Mouse (Mus musculus) v-Abl transformed pro-B cells (cell line): Measurements from ENCODE around the gene Cldnd1.

Source experiments
- in situ Hi-C, 2 experiments: fragments of 400-800 bp; cut with MboI; formaldehyde crosslinking; loops; one replicate each; pipeline ENCODE4 v1.15.1; 2025; ENCODE audit not compliant: unreplicated experiment in 2 of 2

Gene Cldnd1

DNA sequence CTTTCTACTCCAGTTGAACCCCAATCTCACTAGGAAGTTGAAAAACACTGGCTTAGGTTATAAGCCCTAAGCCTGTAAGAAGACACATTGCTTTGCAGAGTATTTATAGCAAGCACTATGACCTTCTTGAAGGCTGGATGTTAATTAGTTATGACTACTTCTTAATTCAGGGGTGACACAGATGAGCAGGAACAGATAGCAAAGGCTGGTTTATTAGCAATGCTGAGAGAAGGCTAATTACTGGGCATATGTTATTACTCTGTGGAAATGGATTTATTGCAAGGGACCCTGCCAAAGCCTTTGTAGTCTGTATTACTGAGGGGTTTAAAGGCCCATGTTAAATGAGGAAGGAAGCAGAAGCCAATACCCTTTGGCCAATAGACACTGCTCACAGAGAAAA is 22.7 kb upstream of the Cldnd1 start:
- in situ Hi-C loops = no loop called here

DNA sequence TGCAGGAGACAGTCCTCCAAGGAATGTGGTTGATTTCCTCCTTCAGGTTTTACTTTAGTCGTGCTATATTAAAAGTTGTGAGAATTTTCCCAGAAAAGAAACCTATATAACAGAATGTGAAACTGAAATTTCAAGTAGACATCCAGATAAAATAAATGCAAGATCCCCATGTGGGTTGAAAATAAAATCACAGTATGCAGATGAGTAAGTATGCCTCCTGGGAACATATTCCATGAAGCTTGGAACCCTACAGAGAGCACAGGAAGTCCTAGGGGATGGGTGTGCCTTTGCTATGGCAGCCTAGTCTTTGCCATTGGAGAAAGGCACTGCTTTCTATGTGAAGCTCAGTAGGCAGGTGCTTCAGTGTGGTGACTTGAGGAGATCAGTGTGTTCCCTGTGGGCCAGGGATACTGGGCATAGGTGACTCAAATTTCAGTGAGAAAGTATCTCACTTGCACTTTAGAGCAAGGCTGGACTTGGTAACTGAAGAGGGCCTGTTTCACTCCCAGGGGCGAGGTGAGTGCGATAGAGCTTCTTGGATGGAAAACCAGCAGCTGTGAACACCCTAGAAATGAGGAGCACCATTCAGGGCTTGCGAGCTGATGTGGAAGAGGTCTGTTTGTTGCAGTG is 20.3 kb upstream of the Cldnd1 start:
- in situ Hi-C loops = no loop called here

DNA sequence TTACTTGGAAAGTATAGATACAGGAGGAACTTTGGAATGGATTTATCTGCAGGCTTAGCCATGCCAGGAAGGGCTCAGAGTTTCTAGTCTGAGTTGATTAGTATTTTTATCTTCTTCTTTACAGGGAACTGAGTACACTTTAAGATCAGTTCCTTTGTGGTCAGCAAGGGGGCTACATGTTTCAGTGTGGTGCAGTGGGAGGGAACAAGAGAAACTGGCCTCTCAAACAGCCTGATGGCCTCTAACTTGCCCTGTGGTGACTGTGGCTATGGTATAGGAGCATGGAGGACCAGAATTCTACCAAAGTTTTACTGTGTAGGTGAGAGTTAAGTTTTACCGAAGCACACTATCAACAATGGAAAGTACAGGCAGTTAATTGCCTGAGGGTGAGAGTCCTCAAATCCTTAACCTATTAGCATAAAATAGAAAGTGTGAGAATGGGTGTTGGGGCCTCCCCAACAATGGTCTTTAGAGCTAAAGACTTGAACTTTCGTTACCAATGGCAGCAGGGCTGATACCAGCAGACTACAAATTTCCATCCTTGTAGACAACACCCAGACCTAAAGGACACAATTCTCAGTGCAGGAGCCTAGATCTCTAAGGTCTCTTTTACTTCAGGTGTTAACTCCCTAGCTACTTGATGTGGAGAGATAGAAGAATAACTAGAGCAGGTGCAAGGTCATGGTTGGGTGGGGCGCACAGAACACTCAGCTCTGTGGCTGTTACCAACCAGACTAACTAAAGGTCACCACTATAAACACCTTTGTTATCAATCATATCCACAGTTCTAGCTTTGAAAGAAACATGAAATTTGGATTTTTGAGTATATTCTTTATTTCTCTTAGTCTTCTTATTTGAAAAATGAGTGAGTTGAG is 18.9 kb upstream of the Cldnd1 start:
- in situ Hi-C loops = no loop called here

DNA sequence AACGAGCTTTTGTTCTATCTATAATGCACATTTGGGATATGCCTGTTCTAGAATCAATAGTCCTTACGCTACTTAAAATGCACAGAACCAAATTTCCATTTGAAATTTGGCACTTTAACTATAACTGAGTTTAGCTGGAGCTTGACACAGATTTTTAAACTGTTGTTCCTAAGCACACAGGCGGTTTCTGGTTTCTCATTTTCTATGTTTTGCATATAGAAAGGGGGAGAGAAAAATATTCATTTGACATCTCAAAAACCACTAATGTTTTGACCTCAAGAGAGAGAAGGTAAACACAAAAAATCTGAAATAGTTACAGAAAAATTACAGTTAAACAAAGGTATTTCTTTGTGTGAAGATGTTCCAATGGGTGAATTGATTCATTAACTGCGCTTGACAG is 18.2 kb upstream of the Cldnd1 start:
- in situ Hi-C loops = no loop called here

DNA sequence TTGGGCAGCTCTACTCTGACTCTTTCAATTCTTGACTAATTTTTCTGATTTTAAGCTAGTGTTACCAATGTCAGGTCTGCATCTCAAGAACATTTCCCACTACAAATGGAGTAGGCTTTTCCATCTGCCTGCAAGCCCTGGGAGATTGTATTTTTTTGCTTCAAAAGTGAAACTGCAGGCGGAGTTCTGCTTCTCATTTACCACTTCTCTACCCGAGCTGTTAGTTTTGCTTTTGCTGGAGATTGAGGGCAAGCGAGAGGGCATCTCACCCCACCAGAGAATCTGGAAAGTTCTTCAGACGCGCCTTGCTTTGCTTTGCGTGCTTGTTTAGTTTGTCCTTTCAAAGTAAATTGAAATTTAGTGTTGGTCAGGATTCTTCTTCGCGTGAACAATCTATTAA is 15.5 kb upstream of the Cldnd1 start:
- in situ Hi-C loops = no loop called here

DNA sequence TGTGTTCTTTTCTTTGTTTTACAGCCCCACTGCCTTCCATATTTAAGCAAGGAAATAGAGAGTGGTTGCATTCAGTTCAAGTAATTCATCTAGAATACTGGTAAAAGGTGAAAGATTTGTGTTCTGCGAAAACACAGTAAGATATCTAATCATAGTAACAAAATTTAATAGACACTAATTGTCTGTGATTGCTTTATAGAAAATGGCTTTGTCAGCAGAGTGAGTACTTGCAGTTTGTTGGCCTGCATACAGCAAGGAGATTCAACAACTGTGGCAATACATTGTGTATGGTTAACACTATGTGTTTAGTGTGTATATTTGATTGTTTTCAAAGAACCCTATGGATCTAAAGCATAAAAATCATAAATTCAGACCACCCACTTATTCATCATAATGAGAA is 14.6 kb upstream of the Cldnd1 start:
- in situ Hi-C loops = no loop called here

DNA sequence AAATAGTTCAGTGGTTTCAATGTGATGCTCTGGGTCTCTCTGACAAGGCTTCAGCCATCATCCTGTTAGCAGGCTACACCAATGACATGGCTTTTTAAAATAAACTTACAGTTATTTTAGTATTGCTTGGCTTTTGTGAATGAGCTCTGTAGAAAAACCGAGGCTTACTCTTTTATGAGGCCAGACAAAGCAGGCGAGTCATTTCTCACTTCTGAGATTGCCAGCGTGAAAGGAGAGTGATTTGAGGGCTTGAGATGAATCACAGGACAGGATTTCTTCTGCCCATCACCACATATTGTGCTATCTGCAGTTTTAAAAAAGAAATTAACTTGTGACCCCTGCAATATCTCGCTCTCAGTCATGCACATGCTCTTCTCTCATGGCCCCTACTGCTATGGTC is 12.7 kb upstream of the Cldnd1 start:
- in situ Hi-C loops = no loop called here

DNA sequence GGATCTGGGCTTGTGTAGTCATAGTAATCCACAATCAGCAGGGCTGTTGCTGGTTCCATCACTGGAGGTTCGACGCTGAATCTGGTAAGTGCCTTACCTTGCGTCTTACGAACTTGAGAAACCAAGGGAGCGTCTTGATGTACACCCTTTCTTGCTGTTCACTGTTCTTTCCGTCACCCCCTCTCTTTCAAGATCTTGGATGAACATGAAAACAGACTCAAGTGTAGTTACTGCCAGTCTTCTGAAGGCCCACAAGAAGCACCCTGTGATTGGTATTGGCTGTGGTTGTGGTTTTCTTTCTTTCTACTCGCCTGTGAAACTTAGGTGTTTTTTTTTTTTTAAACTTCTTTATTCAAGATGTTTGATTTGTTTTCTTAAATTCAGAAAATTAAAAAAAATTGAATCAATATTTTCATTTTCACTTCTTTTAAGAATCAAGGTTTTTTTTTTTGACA is 9.0 kb upstream of the Cldnd1 start, which contains the start of gene Gpr15:
Gene Gpr15 (minus strand): TSS at position 405 of the 455 bp plus-strand sequence.
- in situ Hi-C loops = no loop called here

DNA sequence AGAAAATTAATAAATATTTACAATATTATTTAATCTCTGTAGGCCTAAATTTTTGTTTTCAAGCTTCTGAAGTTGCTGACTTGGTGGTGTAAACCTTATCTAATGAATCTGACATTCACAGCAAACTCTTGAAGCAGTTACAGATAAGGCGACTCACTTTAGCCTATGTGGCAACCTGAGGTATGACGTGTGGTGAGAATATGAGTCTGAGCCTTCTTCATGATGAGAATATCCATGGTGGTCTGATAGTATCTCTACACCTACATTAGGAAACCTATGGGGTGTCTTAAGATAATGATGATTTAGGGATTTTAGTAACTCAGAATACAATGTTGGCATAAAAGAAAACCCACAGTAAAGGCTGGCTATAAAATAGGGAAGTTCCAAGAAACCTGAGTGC is 5.4 kb upstream of the Cldnd1 start:
- in situ Hi-C loops = no loop called here

DNA sequence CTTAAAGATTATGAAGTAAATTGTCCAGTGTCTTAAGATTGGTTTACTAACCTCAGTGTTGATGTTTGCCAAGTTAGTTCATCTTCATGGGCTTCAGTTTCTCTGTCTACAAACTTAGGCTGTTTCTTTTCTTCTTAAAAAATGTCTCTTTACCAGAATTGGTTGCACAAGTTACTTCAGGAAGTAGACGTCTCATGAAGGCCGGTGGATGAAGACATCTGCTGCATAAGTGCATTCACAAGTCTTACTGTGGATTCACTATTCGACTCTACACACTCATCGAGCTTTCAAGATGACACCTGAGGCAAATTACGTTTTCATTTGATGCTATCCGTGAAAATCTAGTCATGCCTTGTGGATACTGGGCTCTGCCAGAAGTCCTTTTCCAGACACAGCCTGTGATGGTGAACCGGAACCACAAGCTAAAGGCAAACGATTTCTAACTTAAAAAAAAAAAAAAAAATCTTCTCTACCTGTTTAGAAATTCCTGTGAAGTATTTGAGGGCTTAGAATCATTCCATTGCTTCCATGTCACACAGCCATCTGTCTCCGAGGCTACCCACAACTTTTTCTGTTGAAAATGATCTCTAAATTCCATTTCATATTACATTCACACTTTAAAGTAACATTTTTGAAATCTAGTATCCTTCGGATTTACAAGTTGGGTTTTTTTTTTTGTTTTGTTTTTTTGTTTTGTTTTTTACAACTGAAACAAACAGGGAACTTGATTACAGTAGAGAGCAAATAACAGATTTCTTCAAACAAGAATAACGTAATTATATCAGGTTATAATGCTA is 832 bp upstream of the Cldnd1 start:
- in situ Hi-C loops = loop anchor here (5.0 kb wide), 2 partner anchors 50 to 55 kb away; partner anchors contain the start of gene Cpox (in 1 of the 2)

DNA sequence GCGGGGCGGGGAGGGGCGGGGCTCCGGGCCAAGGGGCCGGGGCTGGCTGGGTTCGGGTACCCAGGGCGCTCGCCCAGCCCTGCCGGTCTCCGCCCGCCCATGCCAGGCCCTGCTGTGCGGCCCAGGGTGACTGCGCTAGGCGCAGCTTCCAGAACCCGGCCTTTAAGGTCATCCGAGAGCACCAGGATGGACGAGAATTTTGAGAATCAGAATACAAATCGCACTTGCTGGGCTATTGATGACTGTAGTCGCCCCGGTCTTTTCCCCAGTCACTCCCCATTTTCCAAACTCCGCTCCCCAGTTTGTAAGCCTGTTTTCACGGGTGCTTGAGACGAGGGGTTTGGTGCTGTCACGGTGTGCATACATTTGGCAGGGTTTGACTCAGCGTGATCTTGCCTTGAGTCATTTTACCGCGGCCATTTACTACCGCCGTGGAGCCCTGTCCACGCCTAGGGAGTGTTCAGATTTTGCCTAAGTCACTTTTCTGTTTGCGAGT is 514 bp downstream of the Cldnd1 start:
- in situ Hi-C loops = loop anchor here (5.0 kb wide), 2 partner anchors 51 to 56 kb away; partner anchors contain the start of gene Cpox (in 1 of the 2)

DNA sequence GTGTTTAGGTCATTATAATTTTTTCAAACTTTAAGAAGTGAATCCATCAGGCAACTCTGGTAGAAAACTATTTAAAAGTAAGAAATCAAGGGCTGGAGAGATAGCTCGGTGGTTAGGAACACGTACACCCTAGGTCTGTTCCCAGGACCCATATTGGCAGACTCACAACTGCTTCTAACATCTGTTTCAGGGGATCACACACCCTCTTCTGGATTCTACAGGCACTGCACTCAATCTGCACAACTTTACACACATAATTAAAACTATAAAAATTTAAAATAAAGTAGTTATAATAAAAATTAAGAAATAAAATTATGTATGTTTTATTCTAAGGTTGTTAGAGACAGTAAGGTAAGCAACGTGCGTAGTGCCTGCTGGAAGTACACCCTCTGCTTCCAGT is 10.5 kb downstream of the Cldnd1 start:
- in situ Hi-C loops = loop anchor here in 1 of 2 experiments (5.0 kb wide), 1 partner anchor 281 kb away; no protein-coding TSS in a partner anchor

DNA sequence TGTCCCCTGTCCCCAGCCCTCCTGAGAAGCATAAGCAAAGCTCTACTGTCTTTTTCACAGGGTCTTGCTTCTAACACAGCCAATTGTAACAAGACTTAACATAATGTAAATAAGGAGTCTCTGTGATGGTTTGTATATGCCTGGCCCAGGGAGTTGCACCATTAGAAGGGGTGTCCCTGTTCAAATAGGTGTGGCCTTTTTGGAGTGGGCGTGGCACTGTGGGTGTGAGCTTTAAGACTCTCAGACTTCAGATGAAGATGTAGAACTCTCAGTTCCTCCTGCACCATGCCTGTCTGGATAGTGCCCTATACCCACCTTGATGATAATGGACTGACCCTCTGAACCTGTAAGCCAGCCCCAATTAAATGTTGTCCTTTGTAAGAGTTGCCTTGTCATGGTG is 11.1 kb downstream of the Cldnd1 start:
- in situ Hi-C loops = loop anchor here in 1 of 2 experiments (5.0 kb wide), 1 partner anchor 281 kb away; no protein-coding TSS in a partner anchor

DNA sequence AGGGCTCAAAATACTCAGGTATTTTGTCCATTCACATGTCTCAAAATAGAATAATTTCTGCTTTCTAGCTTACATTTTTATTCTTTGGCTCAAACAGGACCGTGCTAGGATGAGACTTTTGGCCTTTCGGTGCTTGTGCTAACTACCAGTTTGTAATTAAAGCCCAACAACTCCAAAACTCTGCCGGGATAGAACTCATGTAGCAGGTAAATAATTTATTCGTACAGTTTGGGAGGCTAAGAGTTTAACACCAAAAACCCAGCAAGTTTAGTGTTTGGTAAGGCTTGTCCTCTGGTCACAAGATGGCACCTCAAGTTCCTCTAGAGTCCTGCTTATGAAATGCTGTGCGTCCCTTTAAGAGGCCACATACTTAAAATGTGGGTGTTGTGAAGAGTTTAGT is 13.0 kb downstream of the Cldnd1 start:
- in situ Hi-C loops = no loop called here

DNA sequence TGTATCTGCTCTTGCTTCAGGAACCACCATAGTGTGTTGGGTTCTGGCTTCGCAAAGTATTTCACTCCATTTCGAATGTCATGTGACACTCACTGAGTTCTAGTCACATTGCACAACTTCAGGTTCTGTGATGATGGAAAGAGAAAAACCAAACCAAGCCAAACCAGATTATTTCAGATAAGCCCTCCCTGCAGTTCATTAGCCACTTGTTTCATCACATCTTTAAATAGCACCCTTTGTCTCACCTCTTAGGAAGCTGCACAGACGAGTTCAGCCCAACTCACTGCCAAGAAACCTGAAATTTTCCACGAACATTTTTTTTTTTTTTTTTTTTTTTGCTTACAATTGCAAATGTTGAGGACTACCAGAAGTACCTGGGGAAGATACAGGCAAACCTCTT is 19.0 kb downstream of the Cldnd1 start:
- in situ Hi-C loops = no loop called here

DNA sequence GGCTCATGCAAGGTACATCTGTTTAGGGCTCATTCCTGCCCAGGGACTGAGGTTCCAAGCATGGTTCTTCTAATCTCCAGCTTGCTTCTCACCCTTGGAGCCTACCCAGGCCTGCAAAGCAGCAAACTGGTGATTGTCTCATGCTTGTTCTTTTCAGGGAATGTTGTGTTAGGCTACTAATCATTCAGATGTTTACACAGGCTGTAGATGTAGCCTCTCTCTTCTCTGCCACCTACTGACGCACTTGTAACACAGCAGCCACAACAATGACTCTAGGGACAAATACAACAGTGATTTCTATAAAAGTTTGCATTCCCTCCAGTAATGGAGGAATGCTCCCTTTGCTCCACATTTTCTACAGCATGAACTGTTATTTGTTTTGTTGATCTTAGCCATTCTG is 23.6 kb downstream of the Cldnd1 start:
- in situ Hi-C loops = loop anchor here (5.0 to 25.0 kb wide), 5 partner anchors 51 to 636 kb away; partner anchors contain the start of gene Olfr173 (in 1 of the 2)

DNA sequence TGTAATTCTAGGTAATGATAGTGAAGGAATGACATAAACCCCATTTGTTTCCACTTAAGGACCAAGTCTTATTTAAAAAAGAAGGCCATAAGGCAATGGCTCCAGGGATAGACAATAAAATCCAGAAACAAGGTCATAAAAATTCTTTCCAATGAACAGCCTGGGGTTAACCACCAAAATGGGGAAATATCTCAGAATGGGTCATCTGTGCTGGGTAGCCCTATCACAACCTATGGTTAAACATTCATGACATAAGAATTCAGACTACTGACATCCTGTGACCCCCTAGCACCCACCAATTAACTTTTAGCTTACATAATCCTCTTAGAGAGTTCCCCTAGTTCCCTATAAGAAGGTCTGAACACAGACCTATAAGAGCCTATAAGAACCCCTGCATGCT is 28.5 kb downstream of the Cldnd1 start:
- in situ Hi-C loops = loop anchor here (25.0 kb wide), 2 partner anchors 469 to 631 kb away; no protein-coding TSS in a partner anchor

DNA sequence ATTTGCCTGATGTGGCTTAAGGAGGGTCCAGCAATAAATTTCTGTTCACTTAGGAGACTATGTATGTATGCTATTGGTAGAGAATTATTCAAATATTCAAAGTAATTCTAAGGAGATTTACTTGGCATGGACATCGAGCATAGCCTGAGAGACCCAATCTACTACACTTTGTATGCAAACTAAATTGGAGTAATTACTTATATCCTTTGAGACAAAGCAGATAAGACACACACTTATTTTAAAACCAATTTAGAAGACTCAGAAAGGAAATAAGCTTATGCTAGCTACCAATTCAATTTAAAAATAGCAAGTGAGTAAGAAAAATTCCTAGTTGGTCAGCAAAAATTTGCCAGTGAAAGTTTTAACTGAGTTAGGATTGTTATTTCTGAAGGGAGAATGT is 35.4 kb downstream of the Cldnd1 start, which contains the start of gene Olfr172:
Gene Olfr172 (minus strand): TSS at position 101 of the 400 bp plus-strand sequence.
- in situ Hi-C loops = loop anchor here (10.0 to 25.0 kb wide), 3 partner anchors 476 to 624 kb away; no protein-coding TSS in a partner anchor
